Mouse (Mus musculus) heart, postnatal 10 days (tissue): Measurements from ENCODE around the gene Rassf4. TPM values are rescaled to one million over a fixed set of nuclear protein-coding genes. Genes with fewer than 3 reads are reported as not detected.

Experiments
- DNase-seq, 2 experiments: peaks; one replicate each; pipeline ENCODE4 v3.0.0; 2021
- intact Hi-C: fragments of 180-260 bp; cut with DNase I; formaldehyde crosslinking; loops from one replicate; pipeline ENCODE4 v1.15.1; 2025
- total RNA-seq, 2 experiments: library from RNA; stranded (reverse); gene quantifications; 2 replicates each; pipeline ENCODE4 v1.2.3; 2021

Gene Rassf4
- 1 to 10 TPM; 5.0 to 6.5 TPM for total RNA-seq

DNA sequence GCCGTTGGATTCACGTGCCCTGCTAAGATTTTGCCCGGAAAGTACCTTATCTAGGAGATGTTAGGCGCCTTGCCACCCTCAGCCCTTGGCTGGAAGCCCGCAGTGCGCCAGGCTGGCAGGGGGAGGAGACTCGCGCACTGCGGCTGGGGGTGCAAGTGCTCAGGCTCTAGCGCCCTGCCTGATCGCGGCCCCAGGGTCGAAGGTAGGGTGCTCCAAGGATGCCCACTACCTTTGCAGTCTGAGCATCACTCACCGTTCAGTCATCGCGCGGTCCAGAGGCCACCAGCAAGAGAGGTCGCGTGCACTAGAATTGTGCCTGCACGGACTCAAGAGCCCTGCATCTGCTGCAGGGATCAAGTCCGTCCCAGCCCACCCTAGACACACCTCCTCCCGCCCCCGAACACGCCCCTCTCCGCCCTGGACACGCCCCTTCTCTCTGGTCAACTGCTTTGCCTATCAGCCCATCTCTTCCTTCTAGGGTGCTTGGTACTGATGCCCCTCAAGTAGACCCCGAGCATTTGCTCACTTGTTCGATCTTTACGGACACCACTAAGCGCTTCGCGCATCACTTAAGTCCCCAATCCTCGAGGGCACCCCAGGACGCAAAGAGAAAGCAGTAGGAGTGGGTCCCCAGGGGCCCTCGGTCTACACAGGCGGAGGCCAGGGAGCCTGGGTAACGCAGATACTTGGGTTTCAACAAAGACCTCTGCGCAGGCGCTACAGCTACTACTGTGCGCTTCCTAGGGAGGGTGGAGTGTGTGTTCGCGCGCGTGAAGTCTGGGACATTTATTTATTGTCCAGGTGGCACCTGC, at the start of gene Rassf4:
Rassf4 (minus strand) TSS at position 482 of the 812 bp plus-strand sequence.
- intact Hi-C loops, result no loop called here
- DNase-seq, result peak; percentile 84 to 88

DNA sequence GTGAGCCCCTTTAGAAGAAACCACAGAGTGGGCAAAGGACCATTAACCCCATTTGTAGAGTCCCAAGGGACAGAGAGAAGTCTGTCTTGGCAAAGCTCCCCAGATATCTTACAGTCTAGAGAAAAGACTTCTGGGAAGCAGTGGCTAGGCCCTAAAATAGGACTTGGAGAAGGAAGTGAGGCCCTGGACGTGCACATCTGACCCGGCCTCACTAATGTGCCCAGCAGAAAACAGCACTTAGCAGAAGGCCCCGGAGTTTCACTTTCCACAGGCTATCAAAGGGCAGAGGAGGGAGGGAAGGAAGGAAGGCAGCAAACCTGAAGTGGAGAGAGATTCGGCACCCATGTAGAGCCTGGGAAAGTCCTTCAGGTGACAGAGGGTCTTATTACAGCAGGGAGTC, 45.2 kb upstream of the Rassf4 start:
- intact Hi-C loops, result no loop called here
- peak; percentile 22 to 30 for DNase-seq

DNA sequence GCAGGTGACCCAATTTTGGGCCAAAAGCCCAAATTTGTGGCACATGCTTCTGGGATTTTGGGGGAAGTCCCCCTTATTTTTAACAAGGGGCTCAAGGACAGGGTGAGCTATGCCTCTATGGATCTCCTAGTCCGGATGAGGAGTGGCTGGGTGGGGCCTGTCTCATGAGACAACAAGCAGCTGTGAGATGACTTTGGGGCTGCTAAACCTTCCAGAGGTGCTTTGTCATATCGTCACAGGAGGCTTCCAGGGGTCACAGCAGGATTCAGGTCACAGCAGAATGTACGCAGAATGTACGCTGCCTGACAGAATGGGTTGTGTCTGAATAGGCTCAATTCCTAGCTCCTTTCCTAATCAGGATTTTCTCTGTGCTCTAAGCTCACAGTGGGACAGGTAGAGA, 44.6 kb upstream of the Rassf4 start:
- no peak for DNase-seq
- intact Hi-C loops, result no loop called here

DNA sequence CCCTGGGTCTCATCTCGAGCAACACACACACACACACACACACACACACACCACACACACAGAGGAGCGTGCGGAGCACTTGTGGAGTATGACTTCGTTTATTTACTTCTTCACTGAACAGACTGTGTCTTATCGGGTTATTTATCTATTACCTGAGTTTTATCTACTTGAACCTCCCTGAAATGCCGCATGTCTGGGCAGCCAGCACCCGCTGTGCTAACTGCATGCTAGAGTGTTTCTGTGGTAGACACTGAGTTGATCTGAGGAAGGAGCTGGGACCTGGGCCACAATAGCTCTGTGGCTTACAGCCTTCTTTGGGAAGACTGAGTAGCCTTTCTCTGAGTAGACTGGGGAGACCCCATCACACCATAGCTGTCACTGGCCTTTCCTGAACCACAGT, 44.1 kb upstream of the Rassf4 start:
- no peak for DNase-seq
- intact Hi-C loops, result no loop called here

DNA sequence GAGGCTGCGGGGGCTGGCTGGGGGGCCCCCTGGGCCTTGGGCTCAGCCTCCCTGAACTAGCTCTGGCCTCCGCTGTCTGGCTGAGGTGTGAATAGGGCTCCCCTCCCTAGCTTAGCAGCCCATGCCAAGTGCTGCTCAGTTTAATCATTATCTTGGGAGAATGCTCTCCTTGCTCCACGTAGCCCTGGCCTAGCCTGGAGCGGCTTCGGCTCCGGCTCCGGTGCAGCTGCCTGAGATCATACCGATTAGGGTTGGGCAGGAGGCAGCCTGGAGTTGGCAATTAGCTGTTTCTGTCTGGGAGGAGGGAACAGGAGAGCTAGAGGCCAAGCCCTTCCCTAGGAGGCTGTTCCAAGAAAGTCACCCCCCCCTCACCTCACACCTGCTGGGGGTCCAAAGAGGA, 42.9 kb upstream of the Rassf4 start, which contains the start of gene Tmem72:
Tmem72 (minus strand) TSS at position 248 of the 400 bp plus-strand sequence.
- DNase-seq, result no peak

DNA sequence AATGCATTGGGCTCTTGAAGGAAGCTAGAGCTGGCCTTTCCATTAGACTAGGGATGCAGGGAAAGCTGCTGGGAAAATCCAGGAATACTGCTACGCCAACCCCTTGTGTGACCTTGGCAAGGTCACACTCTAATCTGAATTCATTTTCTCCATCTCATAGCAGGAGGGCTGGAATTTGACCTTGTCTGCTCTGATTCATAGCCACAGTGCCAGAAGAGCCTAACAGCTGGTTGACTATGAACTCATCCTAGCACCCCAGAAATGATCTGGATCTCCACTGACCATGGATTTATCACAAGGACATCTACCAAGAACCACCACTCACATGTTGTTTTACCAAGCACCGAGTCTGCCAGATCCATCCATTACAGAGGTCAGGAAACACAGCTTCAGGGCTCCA, 41.4 kb upstream of the Rassf4 start:
- no peak for DNase-seq
- intact Hi-C loops, result no loop called here

More for the DNA sequence above, 42.9 kb upstream of the Rassf4 start, which contains the start of gene Tmem72:
- intact Hi-C loops, result no loop called here

DNA sequence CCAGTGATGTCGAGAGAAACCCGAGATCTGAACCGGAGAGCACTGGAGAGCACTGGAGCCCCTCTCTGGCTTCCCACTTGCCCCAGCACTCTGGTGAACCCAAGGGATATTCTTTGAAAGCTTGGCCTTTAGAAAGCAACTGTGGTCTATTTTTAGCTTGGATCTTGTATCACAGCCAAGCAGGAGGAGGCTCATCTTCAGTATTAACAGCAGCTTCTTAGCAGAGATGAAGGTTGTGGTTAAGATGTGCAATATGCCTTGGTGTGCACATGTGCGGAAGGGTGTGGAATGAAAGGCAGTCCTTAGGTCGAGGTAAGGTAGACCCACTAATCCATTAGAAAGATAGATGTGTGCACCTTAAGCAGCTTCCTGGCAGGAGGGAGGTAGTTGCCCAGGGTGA, 40.8 kb upstream of the Rassf4 start:
- intact Hi-C loops, result no loop called here
- peak; percentile 39 to 56 for DNase-seq

DNA sequence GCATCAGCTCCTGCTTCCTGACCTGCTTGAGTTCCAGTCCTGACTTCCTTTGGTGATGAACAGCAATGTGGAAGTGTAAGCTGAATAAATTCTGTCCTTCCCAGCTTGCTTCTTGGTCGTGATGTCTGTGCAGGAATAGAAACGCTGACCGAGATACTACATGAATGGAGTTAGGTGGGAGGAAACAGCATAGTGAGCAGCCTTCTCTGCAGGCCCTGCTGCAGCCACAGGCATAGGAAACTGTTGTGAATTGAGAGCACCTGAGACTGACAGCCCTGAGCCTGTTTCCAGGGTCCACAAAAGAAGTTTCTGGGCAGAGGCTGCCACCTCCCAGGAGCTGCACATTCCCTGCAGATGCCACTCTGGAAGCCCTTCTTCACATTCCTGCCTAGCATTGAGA, 40.2 kb upstream of the Rassf4 start:
- no peak for DNase-seq
- intact Hi-C loops, result no loop called here

DNA sequence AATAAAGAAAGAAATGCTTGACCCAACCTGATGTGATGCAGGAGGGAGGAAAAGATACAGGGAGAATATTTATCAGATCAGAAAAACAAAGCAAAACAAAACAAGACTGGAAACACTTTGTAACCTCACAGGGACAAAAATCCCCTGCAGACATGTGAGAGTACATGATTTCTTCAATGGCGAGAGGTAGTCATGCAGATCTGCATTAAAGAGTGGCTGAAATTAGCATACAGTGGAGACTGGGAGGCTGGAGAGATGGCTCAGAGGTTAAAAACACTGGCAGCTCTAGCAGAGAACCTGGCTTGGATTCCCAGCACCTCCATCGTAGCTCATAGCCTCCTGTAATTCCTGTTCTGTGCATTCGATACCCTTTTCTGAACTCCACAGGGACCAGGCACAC, 38.8 kb upstream of the Rassf4 start:
- intact Hi-C loops, result no loop called here
- no peak for DNase-seq

DNA sequence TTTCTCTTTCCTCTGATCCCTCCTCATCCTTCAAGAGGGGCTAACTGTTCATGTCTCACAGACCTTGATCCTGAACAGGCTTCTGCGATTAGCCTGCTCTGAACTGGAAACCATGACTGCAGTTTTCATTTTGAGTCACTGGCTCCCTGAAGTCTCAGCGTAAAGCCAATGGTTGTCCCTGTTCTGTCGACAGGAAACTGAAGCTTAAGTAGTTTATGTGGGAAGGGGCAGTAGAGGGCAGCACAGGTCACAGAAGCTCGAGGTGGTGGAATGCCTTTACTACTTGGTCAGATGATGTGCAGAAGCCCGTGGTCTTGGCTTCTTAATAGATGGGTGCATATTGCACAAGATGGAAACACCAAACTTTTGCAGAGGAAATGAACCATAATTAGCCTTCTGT, 38.3 kb upstream of the Rassf4 start:
- no peak for DNase-seq
- intact Hi-C loops, result no loop called here

DNA sequence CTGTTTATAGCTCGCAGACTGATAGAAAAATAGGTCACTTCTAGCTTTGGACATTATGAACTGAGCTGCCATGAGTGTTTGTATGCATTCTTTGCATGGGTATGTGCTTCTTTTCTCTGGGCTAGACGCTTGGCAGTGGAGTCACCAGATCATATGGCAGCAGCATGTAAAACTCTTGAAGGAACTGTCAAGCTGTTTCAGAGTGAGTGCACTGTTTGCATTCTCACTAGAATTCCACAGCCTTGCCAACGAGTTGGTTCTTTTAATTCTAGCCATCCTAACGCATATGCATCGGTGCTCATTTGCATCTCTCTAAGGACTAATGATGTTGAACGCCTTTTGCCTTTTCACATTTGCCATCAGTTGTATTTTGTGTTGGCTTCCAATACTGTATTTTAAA, 30.6 kb upstream of the Rassf4 start:
- DNase-seq, result no peak
- intact Hi-C loops, result no loop called here

DNA sequence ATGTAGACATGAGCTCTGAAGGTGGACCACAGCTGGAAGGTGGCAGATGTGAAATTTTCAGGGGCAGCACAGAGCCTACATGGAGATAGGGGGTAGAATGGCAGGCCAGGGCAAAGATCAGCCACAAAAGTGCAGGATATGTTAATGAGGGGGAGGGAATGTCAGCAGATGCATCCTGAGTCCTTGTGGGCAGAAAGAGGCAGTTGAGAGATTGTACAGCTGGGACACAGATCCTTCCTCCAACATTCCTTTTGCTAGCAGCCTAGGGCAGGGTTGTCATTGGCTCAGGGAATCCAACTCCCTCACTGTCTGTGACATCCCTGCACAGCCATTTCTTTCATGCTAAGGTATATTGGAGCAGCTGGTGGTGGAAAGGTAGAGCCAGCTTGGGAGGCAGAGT, 27.1 kb upstream of the Rassf4 start:
- no peak for DNase-seq
- intact Hi-C loops, result no loop called here

DNA sequence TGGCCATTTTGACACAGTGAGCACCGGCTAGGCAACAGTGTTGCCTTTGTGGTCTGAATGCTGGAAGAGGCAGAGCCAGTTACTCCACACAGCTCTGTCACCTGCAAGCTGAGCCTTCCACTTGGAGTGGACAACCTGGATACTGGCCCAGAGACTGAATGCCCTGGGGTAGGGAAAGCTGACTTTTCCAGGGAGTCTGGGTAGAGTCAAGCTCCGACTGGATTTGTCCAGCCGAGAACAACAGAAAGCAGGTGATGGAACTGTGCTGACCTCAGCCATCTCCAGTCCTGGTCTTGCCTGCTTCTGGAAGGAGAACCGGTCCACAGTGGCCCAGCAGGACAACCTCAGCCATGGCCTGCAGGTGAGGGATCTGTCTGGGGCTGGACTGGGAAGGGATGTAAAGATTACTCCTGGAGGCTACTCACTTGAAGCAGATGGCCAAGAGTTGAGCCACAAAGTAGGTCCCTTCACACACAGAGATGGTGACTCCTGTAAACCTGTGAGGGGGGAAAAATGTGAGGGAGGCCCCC, 24.2 kb upstream of the Rassf4 start:
- intact Hi-C loops, result loop anchor here (1.0 to 5.0 kb wide), 3 partner anchors 44 to 281 kb away; no protein-coding TSS in a partner anchor

DNA sequence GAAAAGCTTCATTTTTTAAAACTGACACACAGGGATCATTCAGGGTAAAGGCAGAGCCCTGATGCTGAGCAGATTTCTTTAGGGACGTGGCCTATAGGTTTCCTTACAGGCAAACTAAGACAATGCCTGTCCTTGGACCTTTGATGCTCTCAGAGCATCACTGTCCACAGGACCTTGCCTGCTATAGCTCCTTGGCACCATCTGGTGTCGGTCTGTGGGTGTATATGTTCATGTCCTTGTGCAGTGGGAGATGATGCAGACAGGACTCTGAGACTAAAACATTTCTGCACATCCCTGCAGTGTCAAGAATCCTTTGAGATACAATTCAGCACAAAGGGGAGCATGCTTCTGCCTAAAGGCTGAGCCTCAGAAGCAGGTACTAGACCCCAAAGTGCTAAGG, 23.7 kb upstream of the Rassf4 start:
- intact Hi-C loops, result loop anchor here (1.0 to 5.0 kb wide), 3 partner anchors 43 to 280 kb away; no protein-coding TSS in a partner anchor
- no peak for DNase-seq

More for the DNA sequence above, 24.2 kb upstream of the Rassf4 start:
- DNase-seq, result no peak

DNA sequence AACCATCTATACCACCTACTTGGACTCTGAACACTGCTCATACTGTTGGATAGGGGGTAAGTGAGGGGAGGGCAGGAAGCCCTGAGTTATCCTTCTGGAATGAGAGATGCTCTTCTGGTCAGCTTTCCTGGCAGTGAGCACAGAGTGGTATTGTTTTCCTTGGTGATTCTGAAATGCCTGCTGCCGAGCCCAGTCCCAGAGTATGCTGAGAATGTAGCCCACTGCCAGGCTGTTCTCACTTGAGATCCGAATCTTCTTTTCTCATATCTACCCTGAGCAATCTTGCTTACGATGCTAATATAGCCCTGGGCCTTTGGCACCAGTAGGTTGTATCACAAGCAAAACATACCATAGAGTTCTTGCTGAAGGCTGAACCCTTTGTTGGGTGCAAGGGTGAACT, 20.6 kb upstream of the Rassf4 start:
- no peak for DNase-seq
- intact Hi-C loops, result no loop called here

DNA sequence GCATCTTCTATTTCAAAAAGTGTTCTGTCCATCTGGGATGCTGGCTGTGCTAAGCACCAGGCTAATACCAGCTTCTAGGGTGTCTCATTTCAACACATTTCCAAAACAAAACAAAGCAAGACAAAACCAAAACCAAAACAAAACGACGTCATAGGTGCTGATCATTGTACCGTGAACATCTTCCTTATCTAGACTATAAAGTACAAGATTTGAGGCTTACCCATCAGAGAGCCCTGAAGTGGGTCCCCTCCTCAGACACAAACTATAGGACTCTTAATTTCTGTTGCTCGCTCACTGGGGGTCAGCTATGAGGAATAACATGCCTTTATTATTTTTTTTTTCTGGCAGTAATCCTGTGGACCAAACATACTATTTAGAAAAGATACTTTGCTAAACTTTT, 19.9 kb upstream of the Rassf4 start:
- no peak for DNase-seq
- intact Hi-C loops, result no loop called here

DNA sequence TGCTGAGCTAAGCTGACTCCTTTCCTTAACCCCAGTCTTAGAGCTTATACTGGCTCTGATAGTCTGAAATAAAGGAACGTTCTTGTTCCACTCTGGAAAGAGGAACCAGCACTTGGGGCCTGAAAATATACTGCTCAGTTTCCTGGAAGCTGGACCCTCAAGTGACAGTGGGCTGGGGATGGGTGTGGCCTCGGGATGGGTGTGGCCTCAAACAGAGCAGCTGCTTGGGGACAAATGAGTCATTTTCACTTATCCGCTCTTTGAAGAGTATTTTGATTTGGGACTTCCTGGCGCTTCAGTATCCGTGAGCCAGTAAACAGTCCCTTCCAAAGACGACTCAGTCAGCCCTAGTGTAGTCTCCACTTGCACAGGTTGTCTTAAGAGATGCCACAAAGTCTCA, 8.6 kb upstream of the Rassf4 start:
- DNase-seq, result peak; percentile 51 to 57
- intact Hi-C loops, result no loop called here

DNA sequence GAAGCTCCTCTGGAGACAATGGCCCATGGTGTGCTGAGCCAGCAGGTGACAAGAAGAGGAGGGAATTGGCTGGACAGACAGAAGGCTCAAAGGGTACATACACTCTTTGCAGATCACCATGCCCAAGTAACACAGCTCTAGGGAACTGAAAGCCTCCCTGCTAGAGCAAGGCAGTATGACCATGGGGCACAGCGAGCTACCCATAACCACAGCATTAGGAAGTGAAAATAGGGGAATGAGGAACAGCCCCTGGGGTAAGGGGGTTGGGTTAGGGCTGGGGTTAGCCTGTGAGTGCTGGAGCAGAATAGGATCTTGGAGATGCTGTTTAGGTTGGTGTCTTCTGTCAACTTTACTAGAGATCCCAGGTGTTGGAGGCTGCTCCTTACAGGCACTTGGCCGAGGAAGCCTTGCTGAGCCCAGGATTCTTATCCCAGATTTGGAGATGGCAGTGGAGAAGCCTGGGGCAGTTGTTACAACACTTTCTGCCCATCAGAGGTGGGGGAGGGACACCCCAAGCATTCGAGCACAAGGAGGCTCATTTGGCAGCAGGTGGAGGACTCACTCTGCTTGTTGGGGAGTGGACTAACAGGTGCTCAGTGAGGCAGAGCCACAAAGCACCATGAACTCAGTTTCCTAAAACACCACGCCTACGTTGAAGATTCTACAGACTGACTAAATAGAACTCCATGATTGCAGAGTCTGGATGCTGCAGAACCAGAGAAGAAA, 6.0 kb upstream of the Rassf4 start:
- no peak for DNase-seq
- intact Hi-C loops, result no loop called here

DNA sequence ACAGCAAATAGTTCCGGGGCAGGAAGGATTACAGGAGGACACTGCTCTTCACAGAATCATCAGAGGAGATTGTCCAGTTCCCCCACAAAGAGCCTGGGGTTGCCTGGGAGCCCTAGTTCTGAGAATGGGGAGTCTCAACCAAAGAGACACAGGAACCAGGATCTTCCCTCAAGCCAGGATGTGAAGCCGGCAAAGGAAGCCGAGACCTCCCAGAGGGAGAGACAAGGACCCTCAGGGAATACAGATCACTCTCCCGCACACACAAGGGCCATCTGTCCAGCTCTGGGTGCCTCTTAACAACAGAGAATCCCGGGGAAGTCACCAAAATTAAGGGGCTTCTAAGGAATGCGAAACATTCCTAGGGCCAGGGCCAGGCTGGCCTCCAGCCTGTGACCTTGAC, 3.6 kb upstream of the Rassf4 start:
- DNase-seq, result no peak
- intact Hi-C loops, result no loop called here

DNA sequence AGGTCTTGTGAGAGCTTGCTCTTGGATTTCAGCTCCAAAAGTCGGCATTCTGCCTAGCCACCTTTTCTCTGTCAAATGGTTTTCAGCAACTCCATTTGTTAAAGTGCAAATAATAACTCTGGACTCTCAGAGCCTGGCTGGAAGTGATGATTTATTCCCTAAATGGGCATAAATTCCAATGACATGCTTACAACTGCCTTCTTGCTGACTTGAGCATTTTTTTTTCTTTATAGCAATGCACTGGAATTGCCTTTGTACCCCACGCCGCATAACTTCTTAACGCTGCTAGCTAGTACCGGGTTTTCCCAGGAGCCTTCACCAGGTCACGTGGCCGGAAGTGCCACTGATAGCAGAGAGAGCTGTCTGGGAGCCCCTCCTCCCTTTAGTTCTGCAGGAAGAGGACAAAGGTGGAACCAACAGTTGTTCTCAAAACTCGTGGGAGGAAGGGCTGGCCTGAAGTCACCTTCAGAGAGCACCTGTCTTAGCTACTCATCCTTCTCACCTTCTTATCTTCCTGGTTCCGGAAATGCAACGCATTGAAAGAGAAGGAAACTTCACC, 2.7 kb upstream of the Rassf4 start:
- intact Hi-C loops, result no loop called here
- DNase-seq, result peak in 1 of 2 experiments; percentile 57

DNA sequence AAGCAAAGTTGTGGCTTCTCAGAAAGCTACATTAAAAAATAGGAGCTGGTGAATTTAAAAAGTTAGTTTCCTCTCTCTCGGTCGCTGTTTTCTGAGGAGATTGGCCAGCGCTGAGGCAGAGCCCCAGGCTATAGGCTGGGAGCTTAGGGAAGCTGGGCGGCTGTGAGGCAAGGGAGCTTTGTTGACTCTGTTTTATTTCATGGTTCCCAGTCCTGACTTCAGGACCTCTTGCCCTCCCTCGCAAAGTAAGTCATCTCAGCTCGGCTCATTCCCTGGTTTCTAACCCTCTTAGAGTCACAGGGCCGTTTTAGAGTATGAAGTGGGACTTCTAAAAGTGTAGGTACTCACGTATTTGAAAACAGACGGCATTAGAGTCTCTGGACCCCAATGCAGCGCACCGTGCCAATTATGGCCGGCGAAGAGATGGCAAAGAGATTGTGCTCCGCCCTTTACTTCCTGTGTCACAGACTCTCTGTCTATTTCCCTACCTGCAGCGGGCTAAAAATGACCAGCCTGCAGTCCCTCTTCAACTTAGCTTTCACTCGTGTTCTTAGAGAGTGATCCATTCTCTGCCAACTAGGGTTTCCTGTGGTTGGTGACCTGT, 633 bp upstream of the Rassf4 start:
- intact Hi-C loops, result no loop called here
- DNase-seq, result no peak
